Mouse (Mus musculus): Measurements from ENCODE around the gene Lrrc10. TPM values are rescaled to one million over a fixed set of nuclear protein-coding genes. Genes with fewer than 3 reads are reported as not detected.

Lrrc10 gene
- polyA plus RNA-seq, 1 experiment from 2014 or later = not detected

- DNase-seq (ENCODE audit: low spot score) = no peak
- H3K9me3 ChIP-seq = no peaks in the 10 kb centered on the region
- WGBS = 89% methylated on average over 4 of the region's 4 CpGs
- H3K4me1 ChIP-seq (replicated peaks) = peaks cover 5% of the 10 kb centered on the region; the same call in 1 of the 2 replicates
- no peak overlapping the region for H3K27ac ChIP-seq
- no peak overlapping the region for H3K4me3 ChIP-seq
- peaks cover 100% of the 10 kb centered on the region for H3K36me3 ChIP-seq
- H3K27me3 ChIP-seq (ENCODE audit: insufficient read depth, poor library complexity, severe bottlenecking) = no peaks in the 10 kb centered on the region
Observed at GRCm38 (mm10) chr10:117055668-117056067, 10.5 kb downstream of the Lrrc10 start.

GRCm38 (mm10) chr10:117062894-117063253 lies 17.7 kb downstream of the Lrrc10 start:
- Histone ChIP-seq H3K27me3 (ENCODE audit: insufficient read depth, poor library complexity, severe bottlenecking) (no peaks in the 10 kb centered on the region), H3K9me3 (no peaks in the 10 kb centered on the region), H3K27ac (peak overlapping the region; percentile 96), H3K36me3 (peaks cover 44% of the 10 kb centered on the region), H3K4me1 (replicated peaks) (peaks cover 14% of the 10 kb centered on the region), H3K4me3 (peak overlapping the region; percentile 91)
- DNase-seq (ENCODE audit: low spot score) = no peak
- 6% methylated on average over 15 of the region's 15 CpGs for WGBS

- Histone ChIP-seq H3K27me3 (ENCODE audit: insufficient read depth, poor library complexity, severe bottlenecking) (no peaks in the 10 kb centered on the region), H3K36me3 (peaks cover 38% of the 10 kb centered on the region), H3K4me1 (replicated peaks) (peaks cover 14% of the 10 kb centered on the region), H3K9me3 (no peaks in the 10 kb centered on the region), H3K27ac (peak within 1 kb of the TSS; percentile 96), H3K4me3 (peak within 1 kb of the TSS; percentile 91)
- WGBS = under 1% methylated on average over 68 of the region's 68 CpGs
- peak; percentile 98 for DNase-seq (ENCODE audit: low spot score)
Observed at GRCm38 (mm10) chr10:117063254-117064021, 18.3 kb downstream of the Lrrc10 start, which contains the start of gene Cct2. Gene Cct2, minus strand, starts transcription at chr10:117063814.

GRCm38 (mm10) chr10:117064076-117064475 lies 18.9 kb downstream of the Lrrc10 start:
- DNase-seq (ENCODE audit: low spot score) = peak; percentile 31
- Histone ChIP-seq H3K27me3 (ENCODE audit: insufficient read depth, poor library complexity, severe bottlenecking) (no peaks in the 10 kb centered on the region), H3K36me3 (peaks cover 35% of the 10 kb centered on the region), H3K27ac (peak overlapping the region; percentile 96), H3K4me1 (replicated peaks) (peaks cover 9% of the 10 kb centered on the region), H3K4me3 (peak overlapping the region; percentile 91), H3K9me3 (no peaks in the 10 kb centered on the region)
- WGBS = 9% methylated on average over 7 of the region's 7 CpGs

GRCm38 (mm10) chr10:117069109-117069508 lies 24.0 kb downstream of the Lrrc10 start:
- 93% methylated on average over 3 of the region's 3 CpGs for WGBS
- no peak overlapping the region for H3K27ac ChIP-seq
- DNase-seq (ENCODE audit: low spot score) = no peak
- H3K4me3 ChIP-seq = no peak overlapping the region
- H3K27me3 ChIP-seq (ENCODE audit: insufficient read depth, poor library complexity, severe bottlenecking) = no peaks in the 10 kb centered on the region
- peaks cover 50% of the 10 kb centered on the region for H3K36me3 ChIP-seq
- H3K4me1 ChIP-seq (replicated peaks) = no peaks in the 10 kb centered on the region
- H3K9me3 ChIP-seq = no peaks in the 10 kb centered on the region

- Histone ChIP-seq H3K4me3 (no peak overlapping the region), H3K4me1 (replicated peaks) (no peaks in the 10 kb centered on the region), H3K9me3 (no peaks in the 10 kb centered on the region), H3K27ac (no peak overlapping the region), H3K36me3 (peaks cover 82% of the 10 kb centered on the region), H3K27me3 (ENCODE audit: insufficient read depth, poor library complexity, severe bottlenecking) (no peaks in the 10 kb centered on the region)
- 94% methylated on average over 18 of the region's 18 CpGs for WGBS
- no peak for DNase-seq (ENCODE audit: low spot score)
Observed at GRCm38 (mm10) chr10:117072191-117072888, 27.2 kb downstream of the Lrrc10 start.

GRCm38 (mm10) chr10:117073176-117073575 lies 28.0 kb downstream of the Lrrc10 start:
- H3K36me3 ChIP-seq = peaks cover 89% of the 10 kb centered on the region
- no peaks in the 10 kb centered on the region for H3K27me3 ChIP-seq (ENCODE audit: insufficient read depth, poor library complexity, severe bottlenecking)
- no peaks in the 10 kb centered on the region for H3K9me3 ChIP-seq
- DNase-seq (ENCODE audit: low spot score) = no peak
- H3K27ac ChIP-seq = no peak overlapping the region
- no peak overlapping the region for H3K4me3 ChIP-seq
- H3K4me1 ChIP-seq (replicated peaks) = no peaks in the 10 kb centered on the region
- 91% methylated on average over 7 of the region's 7 CpGs for WGBS

GRCm38 (mm10) chr10:117078284-117078683 lies 33.1 kb downstream of the Lrrc10 start:
- WGBS = 78% methylated on average over 6 of the region's 6 CpGs
- Histone ChIP-seq H3K4me3 (no peak overlapping the region), H3K27ac (no peak overlapping the region), H3K4me1 (replicated peaks) (no peaks in the 10 kb centered on the region), H3K27me3 (ENCODE audit: insufficient read depth, poor library complexity, severe bottlenecking) (no peaks in the 10 kb centered on the region), H3K36me3 (peaks cover 83% of the 10 kb centered on the region), H3K9me3 (no peaks in the 10 kb centered on the region)
- peak; percentile 43 for DNase-seq (ENCODE audit: low spot score)

- Histone ChIP-seq H3K27ac (no peak overlapping the region), H3K27me3 (ENCODE audit: insufficient read depth, poor library complexity, severe bottlenecking) (no peaks in the 10 kb centered on the region), H3K4me1 (replicated peaks) (no peaks in the 10 kb centered on the region), H3K4me3 (no peak overlapping the region), H3K9me3 (no peaks in the 10 kb centered on the region), H3K36me3 (peaks cover 71% of the 10 kb centered on the region)
- WGBS = 89% methylated on average over 4 of the region's 4 CpGs
- DNase-seq (ENCODE audit: low spot score) = no peak
Observed at GRCm38 (mm10) chr10:117081326-117081725, 36.2 kb downstream of the Lrrc10 start.

- Histone ChIP-seq H3K27ac (no peak overlapping the region), H3K36me3 (peaks cover 67% of the 10 kb centered on the region), H3K27me3 (ENCODE audit: insufficient read depth, poor library complexity, severe bottlenecking) (no peaks in the 10 kb centered on the region), H3K9me3 (no peaks in the 10 kb centered on the region), H3K4me1 (replicated peaks) (no peaks in the 10 kb centered on the region), H3K4me3 (no peak overlapping the region)
- WGBS = 71% methylated on average over 2 of the region's 2 CpGs
- DNase-seq (ENCODE audit: low spot score) = no peak
Observed at GRCm38 (mm10) chr10:117081914-117082359, 36.8 kb downstream of the Lrrc10 start.

GRCm38 (mm10) chr10:117089628-117090027 lies 44.5 kb downstream of the Lrrc10 start:
- Histone ChIP-seq H3K4me1 (replicated peaks) (peaks cover 12% of the 10 kb centered on the region), H3K27me3 (ENCODE audit: insufficient read depth, poor library complexity, severe bottlenecking) (no peaks in the 10 kb centered on the region), H3K27ac (no peak overlapping the region), H3K9me3 (no peaks in the 10 kb centered on the region), H3K4me3 (no peak overlapping the region), H3K36me3 (peaks cover 38% of the 10 kb centered on the region)
- DNase-seq (ENCODE audit: low spot score) = no peak
- WGBS = 85% methylated on average over 4 of the region's 4 CpGs

- Histone ChIP-seq H3K4me1 (replicated peaks) (peaks cover 39% of the 10 kb centered on the region), H3K27ac (peak overlapping the region; percentile 86), H3K36me3 (peaks cover 20% of the 10 kb centered on the region; the same call in 1 of the 2 replicates), H3K9me3 (no peaks in the 10 kb centered on the region), H3K27me3 (ENCODE audit: insufficient read depth, poor library complexity, severe bottlenecking) (no peaks in the 10 kb centered on the region), H3K4me3 (peak overlapping the region; percentile 16; the same call in 1 of the 2 replicates)
- peak; percentile 76 for DNase-seq (ENCODE audit: low spot score)
- 36% methylated on average over 15 of the region's 15 CpGs for WGBS
Observed at GRCm38 (mm10) chr10:117094504-117095329, 49.6 kb downstream of the Lrrc10 start.

Measured in hindbrain, embryonic 10.5 days (tissue).